Mouse (Mus musculus): ENCODE data around the gene Ifnar1.

DNA sequence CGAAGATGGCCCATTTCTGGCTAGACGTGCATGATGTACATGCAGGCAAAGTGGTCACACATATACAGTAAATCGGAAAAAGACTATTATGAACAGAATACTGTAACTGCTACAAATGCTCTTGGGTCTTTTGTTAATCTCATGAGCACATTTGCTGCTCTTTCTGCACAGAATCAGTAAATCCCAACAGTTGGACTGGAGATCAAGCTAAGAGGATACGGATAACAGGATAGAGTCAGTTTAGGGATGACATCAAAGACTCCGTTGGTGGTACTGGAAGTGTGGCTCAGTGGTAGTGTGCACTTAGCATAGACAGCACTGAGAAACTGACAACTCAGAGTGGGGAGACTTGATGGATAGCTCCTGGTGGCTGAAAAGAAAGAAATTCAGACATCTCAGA, 803 bp downstream of the Ifnar1 start:
- no peak for TF ChIP-seq CTCF (IDR thresholded peaks at IDR 0.05; ENCODE audit: low read depth)
- no peak for TF ChIP-seq EP300 (IDR thresholded peaks at IDR 0.05; ENCODE audit: low read depth)

Data from liver, embryonic 14.5 days (tissue).